Mouse (Mus musculus) MN1 (cell line): ENCODE results near the gene Brd7.

Experiments used
- DNase-seq: peaks from one replicate; pipeline ENCODE4 v3.0.0-alpha.2; 2016; ENCODE audit warnings: low spot score

Brd7 gene

GRCm38 (mm10) chr8:88284738-88285137 lies 77.3 kb downstream of the Brd7 start:
- no peak for DNase-seq

- DNase-seq, result no peak
These were observed 78.5 kb downstream of the Brd7 start for GRCm38 (mm10) chr8:88283243-88284115.

GRCm38 (mm10) chr8:88282684-88283083 lies 79.3 kb downstream of the Brd7 start:
- peak; percentile 82 for DNase-seq
